Mouse (Mus musculus) kidney, postnatal 36 days (tissue): Measurements from ENCODE around the gene Tmem255a.
A peak's percentile ranks its signal among the peaks of the same experiment; 100 is the strongest.

Experiments
- DNase-seq, 2 experiments: peaks; one replicate each; pipeline ENCODE4 v3.0.0; 2021 to 2022; ENCODE audit warnings: mixed read lengths in 2 of 2

Tmem255a gene

DNA sequence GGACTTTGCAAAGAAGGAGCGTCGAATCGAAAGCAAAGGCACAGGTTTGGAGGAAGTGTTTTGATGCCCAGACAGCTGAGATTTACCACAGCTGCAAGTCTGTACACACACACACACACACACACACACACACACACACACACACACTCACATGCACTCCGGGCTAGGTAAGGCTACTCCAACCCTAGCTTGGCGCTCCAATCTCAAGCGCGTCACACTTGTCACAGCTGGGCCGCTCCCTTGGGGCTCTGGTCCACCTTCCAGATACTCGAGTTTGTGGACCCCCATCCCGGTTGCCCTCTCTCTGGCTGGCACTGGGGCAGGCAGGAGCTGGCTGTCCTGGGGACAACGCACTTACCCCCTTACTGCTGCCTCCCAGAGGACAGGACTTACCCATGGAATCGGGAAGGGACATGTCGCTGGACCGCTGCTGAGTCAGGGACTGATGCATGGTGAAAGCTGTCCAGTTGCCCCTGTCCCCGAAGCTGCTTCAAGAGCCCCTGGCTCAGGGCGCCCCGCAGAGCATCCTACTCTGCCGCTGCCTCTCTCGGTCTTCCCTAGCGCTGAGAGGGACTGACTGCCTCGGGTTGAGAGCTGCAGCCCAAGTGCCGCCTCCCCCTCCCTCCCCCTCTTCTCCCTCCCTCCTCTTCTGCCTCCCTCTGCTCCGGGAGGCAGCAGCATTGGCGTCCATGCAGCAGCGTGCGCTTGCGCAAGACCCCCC lies at the start of gene Tmem255a:
TSS of gene Tmem255a (minus strand) at position 589 of the 721 bp plus-strand sequence.
- DNase-seq = peak in 1 of 2 experiments; percentile 8

DNA sequence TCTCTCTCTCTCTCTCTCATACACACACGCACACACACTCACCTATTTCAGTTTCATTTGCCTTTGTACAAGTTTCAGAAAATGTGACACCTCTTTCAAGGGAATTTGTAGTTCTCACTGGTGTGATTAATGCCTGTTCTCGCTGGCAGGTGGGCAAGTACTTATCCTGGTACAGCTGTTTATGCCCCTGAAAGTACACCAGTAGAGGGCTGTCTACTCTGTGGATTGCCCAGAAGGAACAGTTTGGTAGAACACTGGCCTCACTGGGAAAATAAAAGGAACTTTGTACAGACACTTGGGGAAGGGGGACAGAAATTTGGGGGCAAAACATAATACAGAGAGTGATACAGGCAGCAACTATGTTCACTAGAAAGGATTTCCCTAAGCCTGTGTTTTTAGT lies 7.4 kb upstream of the Tmem255a start:
- no peak for DNase-seq

DNA sequence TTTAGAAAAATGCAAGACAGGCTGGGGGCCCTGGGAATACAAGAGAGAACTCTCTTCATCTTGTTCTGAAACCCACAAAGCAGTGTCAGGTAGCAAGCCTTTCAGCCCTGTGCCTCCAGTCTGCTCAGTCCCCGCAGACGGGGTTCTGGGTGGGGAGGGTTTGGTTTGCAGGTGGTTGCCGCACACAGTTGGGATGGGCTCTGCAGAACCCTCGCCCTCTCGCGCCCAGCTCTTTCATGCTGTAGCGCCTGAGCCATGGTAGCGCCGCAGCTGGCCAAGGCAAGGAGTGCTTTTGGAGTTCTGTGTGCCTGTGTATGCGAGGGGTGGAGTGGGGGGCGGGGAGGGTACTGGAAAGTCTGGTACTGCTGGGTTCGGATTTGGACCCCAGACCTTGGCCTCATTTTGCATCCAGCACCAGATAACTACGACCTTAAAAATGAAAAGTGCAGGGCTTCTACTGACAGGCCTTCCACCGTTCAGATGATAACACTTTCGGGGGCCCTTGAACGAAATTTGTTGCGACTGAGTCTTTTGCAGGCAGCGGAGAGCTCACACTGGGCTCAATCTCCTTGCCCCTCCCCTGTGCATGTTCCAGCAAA lies 1.8 kb downstream of the Tmem255a start:
- DNase-seq = peak in 1 of 2 experiments; percentile 22

DNA sequence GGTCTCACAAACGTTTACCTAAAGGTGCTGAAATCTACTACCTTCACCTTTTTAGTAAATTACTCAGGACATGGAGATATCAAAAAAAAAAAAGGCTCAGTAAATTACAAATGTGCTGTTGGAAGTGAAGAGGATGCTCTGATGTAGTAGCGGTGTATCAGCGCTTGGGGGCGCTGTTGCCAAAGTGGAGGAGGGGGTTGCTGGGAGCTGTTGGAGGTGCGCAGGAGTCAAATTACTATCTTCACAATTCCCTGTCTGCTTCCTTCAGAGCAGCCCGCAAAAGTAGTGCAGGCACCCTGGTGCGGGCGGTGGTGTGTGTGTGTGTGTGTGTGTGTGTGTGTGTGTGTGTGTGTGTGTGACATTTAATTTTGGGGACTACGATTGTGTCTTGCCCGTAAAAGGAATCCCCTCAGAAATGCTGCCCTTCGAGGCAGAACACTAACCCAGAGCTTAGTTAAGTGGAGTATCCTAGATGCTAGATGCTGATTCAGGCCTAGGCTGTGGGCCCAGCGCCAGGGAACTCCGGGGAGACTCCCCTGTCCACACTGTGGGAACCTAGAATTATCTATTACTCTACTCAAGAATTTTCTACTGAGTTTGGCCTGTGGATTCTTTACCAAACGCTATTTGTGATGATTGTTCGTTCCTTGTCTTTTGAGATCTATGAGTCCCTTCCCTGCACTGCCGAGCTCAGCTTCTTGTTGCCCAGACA lies 2.4 kb downstream of the Tmem255a start:
- peak in 1 of 2 experiments; percentile 46 for DNase-seq

DNA sequence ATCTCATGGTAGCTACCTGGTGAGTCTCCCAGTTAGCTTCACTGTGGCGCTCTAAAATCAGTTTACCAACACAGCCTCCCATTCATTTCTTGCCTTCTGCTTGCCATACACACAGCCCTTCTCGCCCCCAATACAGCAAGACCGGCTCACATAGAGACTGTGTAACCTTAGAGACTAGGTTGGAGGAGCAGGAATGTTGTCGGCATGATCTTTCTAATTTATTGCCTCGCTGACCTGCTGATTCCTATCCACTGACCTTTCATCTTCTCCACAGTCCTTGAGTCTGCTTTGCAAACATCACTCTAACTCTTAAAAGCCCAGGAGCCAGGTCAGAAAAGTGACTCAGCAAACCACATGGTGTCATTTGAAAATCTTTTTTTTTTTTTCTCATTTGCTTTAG lies 4.6 kb downstream of the Tmem255a start:
- no peak for DNase-seq

DNA sequence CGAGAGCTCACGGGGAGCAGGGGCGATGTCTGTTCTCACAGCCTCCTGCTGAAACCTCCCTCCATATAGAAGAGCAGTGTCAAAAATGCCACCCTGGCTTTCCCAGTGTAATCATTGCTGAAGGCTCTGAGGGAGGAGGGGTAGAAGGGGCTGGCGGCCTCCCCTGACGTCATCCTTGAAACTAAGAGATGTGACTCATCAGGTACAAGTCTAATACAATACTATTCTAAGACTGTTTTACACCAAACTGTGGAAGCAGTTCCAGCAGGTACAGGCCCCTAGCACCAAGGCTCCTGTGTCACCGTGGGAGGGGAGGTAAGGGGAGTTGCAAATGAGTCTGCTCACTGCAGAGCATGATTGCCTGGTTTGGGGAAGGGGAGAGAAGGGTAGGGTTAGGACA lies 5.1 kb downstream of the Tmem255a start:
- DNase-seq = no peak

DNA sequence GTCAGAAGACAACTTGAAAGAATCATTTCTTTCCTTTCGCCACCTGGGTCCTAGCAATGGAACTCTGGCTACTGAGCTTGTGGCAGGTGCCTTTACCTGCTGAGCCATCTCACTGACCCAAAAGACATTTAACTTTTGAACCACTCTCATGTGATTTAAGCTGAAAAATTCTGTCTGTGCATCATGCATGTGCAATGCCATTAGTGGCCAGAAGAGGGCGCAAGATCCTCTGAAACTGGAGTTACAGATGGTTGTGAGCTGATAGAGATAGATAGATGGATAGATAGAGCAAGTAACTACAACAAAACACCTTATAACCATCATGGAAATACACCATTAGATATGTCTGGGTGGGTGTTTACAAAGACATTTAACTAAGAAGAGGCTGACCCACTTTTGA lies 14.5 kb downstream of the Tmem255a start:
- DNase-seq = peak in 1 of 2 experiments; percentile 74

DNA sequence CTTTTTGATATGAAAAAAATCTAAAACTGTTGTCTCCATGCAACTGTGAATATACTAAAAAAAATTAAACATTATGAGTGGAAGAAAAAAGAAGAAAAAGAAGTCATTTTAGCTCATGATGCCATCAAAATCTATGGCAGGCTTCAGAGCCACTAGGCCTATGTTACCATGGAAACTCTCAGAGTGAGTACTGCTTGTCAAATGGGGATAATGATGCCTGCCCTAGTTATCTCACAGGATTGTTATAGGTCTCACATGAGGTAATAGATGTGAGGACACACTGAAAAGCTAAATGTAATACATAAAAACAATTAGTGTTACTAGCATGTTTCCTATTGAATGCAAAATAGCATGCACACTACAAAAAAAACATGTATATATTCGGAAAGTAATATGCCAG lies 22.4 kb downstream of the Tmem255a start:
- DNase-seq = no peak

DNA sequence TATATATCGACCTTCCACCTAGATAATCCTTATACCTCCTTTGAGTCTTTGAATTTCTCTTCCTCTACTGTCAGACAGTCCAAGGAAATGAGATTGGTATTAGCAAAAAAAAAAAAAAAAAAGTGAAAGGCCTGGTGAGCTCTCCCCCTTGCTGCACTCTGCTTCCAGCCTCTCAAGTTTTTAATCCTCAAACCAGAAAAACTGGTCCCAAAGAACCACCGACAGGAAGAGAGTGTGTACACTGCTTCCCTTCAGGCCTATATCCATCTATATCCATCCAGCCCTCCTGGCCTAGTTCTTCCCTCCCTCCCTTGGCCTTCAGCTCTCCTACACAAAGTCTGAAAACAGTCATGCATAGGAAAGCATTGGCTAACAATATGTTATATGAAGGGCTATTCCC lies 29.5 kb downstream of the Tmem255a start:
- no peak for DNase-seq

DNA sequence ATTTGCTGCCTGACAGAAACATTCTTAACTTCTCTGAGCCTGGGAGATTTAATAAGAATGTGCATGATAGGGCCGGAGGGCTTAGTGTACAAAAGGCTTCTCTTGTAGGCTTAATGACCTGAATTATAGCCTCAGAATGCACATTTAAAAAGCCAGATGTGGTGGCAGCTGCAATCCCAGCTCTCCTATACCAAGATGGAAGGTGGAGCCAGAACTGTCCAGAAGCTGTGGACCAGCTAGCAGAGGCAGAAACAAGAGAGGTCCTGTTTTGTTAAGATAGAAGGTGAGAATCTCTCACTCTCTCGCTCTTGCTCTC lies 34.6 kb downstream of the Tmem255a start:
- no peak for DNase-seq

DNA sequence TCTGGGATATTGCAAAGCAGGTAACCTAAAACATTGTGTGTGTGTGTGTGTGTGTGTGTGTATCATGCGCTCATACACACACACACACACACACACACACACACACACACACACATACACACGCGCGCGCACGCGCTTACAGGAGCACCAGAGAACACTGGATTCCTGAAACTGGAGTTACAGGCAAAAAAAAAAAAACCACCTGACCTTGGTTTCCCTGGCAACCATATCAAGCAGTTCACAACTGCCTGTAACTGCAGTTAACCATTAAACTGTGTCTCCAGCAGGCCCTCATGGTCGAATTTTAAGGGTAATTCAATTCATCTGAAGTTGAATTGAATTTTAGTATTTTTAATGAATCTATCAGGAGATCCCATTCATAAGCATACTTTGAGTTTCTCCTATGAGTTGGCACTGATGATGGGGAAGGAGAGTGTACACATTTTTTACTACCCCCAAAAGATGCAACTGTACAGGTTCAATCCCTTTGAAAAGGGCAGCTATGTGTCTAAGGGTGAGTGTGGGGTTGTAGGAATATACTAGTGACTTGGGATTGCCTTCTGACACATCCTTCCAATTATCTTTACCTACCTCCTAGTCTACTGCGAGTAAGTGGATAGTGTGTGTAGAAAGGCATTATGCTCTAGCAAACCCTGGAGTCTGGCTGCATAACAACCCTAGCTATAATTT lies 35.1 kb downstream of the Tmem255a start:
- peak; percentile 37 to 41 for DNase-seq

DNA sequence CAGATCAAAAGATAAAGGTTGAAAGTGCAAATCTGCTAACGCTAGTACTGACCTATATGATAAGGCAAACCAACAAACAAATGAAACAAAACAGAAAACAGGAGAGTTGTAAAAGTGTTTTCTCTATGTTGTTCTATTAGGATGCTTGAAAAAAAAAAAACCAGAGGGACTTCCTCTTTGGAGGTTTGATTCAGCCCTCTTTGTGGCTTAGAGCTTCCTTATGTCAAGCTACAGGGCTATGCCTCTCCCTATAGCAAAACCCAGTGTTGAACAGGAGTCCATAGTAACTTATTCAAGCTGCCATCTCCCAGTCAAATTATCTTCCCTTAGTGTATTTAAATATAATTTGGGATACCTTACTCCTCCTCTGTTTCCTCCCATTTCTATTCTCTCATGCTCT lies 44.8 kb downstream of the Tmem255a start:
- DNase-seq = no peak

DNA sequence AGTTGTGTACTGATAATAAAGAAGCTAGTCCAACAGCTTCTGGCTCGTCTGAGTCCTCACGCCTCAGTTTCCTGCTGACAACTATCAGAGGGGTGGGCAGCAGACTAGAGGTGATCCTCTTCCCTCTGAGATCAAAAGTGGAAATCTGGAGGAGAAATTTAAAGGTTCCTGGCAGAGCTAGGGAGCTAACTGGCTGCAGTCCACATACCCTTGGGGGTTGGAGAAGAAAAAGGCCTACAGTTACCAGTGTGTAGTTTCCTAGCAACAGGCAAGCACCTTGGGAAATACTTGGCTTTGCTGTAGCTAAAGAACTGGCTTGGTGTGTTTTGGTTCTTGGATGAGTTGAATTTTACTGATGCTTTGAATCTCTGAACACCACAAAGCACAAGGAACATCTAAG lies 50.4 kb downstream of the Tmem255a start:
- DNase-seq = peak in 1 of 2 experiments; percentile 13

DNA sequence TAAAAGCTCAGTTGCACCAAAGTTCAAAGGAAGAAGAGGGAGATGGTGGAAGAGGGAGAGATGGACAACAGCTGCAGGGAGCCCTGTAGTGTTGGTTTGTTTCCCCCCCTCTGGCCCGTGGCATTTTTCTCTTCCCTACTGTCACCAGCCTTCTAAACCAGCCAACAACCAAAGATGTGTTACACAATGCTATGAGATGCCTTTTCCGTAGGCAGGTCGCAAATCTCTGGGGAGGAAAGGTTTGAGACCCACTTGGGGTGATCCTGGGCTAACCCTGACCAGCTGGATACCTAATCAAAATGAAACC lies 61.8 kb downstream of the Tmem255a start:
- no peak for DNase-seq

DNA sequence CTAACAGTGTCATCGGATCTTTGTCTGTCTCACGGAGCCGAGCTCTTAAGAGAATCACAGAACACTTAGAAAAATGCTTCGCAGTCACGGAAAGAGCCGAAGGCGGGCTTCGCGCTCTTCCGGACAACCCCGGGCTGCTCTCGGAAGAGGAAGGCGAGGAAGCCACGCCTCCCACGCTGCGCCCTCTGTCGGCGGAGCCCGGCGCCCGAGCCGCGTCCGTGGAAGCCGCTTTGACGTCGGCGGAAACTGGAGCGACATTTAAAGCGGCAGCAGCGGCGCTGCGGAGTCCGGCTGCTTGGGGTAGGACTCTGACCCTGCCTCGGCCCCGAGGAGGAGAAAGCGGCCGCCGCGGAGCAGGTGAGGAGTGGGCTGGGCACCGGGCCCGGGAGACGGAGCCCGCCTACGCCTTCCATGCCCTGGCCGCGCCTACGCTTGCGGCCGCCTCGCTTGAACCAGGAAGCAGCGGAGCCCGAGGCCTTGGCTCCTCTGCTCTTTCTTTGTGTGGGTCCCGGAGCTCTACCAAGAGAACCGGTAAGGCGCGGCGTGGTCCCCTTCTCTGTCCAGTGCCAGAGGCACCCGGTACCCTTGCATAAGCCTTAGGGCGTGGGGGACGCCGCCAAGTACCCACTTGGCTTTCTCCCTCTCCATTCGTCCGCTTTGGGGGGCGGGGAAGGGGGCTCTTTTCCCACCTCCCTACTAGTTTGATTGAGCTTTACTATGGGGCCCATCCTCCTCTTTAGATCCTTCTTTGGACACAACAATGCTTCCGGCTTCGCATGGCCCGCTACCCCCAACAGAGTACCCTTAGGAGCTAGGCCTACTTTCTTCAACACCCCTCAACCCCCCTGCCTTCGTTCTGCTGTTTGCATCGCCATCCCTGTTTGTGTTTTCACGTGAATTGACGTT lies 62.4 kb downstream of the Tmem255a start, which contains the start of gene Zbtb33:
TSS of gene Zbtb33 (plus strand) at position 242 of the 906 bp plus-strand sequence.
- peak; percentile 84 to 93 for DNase-seq

DNA sequence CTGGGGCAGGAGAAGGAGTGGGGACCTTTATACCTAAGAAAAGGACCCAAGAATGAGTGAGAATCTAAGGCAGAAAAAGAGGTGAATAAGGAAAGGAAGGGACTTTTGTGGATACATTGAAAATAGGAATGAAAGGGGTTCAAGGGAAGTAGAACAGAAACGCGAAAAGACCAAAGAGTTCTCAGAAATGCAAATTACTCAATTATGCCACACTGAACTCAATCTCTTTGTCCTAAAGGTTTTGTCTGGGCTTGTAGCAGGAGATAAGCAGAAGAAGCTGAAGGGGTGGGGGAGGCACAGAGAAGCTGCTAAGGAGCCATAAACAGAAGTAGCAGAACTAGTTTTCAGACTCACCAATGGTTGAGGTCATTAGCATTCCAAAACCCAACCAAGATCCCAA lies 66.7 kb downstream of the Tmem255a start:
- no peak for DNase-seq

DNA sequence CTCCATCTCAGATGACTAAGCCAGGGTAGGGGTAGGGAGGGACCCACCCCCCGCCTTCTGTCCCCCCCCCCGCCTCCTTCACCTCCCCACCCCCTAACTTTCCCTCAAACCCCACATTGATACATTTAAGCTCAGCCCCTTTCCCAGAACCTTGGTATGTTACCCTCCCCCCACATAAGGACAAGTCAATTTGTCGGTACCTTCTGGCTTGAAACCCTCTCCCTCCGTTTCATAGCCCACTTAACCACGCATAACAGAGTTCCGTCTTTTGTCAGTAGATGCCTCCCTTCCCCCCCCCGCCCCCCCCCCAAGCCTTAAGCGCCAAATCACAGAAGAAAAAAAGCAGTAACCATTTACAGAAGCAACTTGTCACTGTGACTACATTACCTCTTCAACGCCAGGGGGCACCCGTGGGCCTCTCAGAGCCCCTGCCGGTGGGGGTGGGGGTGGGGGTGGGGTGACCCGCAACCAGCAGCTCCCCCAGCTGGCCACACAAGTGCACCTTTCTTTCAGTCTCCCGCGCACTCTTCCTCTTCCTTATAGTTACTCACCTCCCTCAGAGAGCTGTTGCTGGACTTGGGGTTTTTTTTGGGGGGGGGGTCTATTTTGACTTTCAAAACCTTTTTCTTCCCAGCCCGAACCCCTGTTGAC lies 70.5 kb downstream of the Tmem255a start:
- peak; percentile 60 to 86 for DNase-seq

DNA sequence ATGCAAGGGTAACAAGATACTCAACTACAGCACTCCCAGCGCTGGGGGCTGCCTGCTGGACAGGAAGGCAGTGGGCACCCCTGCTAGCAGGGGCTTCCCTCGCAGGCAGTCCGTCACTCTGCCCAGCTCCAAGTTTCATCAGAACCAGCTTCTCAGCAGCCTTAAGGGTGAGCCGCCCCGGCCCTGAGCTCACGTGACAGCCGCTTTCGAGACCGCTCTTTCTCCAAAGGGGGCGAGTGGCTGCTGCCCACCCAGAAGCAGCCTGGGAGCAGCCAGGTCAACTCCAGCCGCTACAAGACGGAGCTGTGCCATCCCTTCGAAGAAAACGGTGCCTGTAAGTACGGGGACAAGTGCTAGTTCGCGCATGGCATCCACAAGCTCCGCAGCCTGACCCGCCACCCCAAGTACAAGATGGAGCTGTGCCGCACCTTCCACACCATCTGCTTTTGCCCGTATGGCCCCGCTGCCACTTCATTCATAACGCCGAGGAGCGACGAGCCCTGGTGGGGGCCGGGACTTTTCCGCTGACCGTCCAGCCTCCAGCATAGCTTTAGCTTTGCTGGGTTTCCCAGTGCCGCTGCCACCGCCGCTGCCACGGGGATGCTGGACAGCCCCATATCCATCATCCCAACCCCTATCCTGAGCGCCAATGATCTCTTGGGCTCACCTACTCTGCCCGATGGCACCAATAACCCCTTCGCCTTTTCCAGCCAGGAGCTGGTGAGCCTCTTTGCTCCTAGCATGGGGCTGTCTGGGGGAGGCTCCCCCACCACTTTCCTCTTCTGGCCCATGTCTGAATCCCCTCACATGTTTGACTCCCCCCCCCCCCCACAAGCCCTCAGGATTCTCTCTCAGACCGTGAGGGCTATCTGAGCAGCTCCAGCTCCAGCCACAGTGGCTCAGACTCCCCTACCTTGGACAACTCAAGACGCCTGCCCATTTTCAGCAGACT lies 71.3 kb downstream of the Tmem255a start:
- peak in 1 of 2 experiments; percentile 23 for DNase-seq

DNA sequence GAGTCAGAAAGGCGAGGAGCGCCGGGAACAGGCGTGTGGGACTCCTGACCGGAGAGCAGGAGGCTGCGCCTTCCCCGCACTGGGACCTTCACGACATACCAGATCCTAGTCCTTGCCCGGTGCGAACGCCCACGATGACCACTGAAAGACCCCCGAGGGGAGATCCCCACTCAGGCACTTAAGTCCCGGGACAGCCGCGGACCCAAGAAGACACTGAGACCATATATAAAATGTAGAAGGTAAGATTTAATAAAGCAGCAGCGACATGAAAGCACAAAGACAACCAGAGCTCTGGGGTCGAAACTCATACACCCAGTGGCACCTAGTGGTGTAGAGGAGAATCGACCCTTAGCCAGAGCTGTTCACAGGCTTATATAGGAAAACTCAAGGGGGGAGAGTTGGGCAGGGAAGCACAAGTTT lies 72.3 kb downstream of the Tmem255a start:
- DNase-seq = peak; percentile 53 to 58

DNA sequence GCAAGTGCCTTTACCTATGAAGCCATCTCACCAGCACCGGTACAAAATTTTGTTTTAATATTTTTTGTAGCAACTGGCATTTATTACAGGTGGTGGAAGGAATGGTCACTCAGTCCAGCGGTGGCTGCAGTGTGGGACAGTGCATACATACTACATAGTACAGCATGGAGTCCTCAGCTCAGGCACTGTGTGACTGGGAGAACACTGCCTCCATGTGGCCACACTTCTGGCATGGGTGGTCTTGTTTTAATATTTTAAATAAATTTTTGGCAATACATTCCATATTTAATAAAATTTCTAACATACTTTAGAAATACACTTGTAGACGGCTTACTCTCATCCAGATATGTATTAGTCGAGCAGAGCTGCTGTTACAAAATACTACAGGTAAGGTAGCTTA lies 85.6 kb downstream of the Tmem255a start:
- DNase-seq = no peak

DNA sequence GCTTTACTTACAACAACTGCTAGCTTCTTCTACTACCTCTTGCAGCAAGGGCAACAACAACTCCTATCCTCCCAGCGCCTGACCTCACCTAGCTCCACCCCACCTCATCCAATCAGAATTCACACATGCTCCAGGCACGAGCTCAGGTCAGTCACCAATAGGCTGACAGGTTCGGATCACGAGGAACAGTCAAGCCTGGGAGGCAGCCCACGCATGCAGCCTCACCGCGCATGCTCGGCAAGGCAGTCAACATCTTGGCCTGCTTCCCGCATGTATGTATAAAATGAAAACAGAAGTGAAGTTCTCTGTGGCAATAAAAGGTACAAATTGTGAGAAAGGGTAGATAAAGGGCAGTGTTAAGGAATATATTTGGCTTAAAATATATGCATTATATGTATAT lies 86.2 kb downstream of the Tmem255a start:
- DNase-seq = no peak
